Mouse (Mus musculus) regulatory T cell (primary cell): ENCODE results near the gene Sgpp1.
"Not testable (repeated sequence)": the region's sequence is repeated elsewhere in the genome, so short reads cannot be mapped to it uniquely, and the experiment has no call there.

Source experiments
- in situ Hi-C: fragments of 300-600 bp; cut with MboI, MseI; formaldehyde crosslinking; loops from one replicate; pipeline ENCODE4 v1.15.1; 2025; ENCODE audit warnings: high pct_unique_total_duplicates

Sgpp1 gene

DNA sequence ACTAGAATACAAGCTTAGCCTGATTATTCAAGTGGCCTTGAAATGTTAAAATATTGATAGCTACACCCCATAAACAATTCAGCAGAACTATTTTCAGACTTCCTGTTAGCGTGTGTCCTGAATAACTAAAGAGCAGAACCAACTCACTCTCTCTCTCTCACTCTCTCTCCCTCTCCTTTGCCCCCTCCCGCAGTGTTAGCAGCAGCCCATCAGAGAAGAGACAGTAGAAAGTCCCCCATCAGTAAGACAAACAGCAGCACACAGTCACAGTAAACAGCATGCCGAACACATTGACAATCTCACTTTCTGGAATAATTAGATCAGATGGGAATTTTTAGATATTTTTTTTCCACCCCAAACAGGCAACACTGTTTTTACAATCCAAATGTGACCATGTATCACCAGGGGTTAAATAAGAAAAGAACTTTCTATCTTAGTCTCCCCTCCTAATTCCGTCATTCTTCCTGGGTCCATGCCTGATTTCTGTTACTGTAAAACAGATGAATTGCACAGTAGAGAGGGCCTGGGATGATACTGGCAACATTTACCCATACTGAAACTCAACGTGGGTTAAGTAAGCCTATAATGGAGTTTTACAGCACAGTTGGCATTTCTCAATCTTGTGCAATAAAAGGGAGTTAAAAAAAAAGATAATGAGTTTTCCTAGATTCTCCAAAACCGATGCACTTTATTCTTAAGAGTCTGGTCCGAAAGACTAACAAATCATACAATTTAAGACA lies 2.0 kb downstream of the Sgpp1 start:
- in situ Hi-C loops, result no loop called here

DNA sequence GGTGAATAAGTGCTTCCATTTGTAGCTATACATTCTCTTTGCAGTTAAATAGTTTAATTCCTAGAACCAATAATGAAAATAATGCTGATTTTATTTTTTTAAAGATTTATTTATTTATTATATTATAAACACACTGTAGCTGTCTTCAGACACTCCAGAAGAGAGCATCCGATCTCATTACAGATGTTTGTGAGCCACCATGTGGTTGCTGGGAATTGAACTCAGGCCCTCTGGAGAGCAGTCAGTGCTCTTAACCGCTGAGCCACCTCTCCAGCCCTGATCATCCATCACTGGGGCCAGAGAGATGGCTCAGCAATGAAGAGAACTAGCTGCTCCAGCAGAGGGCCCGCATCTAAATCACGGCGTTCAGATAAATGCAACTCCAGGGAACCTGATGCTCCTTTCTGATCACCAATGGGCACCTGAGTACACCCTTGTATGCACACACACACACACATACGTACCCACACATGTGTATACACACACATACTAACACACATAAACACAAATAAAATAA lies 3.5 kb downstream of the Sgpp1 start:
- in situ Hi-C loops, result no loop called here

DNA sequence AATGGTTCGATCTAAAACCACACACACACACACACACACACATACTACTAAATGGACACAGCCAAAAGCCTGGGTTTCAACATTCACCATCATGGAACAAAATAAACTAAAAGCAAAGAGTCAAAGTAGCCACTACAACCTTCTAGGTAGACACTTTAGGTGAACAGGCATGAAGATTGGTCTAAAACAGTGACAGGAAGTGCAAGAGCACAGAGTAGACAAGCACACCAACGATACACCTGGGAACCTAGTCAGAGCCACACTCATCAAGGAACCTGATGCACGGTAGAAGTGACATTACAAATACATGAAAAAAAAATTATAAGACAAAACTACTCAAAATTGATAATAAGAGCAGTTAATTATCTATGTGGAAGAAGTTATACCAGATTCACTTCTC lies 4.0 kb downstream of the Sgpp1 start:
- in situ Hi-C loops, result no loop called here

DNA sequence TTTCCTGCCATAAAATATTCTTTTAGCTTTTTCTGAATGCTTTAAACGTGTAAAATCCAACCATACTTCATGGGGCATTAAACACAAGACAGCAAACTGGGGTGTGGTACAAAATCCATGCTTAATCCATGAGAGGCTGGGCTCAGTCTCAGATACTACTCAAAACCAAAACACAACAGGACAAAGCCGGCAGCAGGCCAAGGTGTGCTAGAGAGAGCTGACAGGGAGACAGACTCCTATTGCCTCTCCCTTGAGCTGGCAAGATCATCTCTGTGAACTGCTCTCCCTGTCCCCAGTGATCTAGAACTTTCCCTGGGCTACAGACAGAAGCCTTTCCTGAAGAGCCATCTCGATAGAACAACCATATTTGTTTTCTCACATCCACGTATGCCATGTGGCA lies 5.1 kb downstream of the Sgpp1 start:
- in situ Hi-C loops, result no loop called here

DNA sequence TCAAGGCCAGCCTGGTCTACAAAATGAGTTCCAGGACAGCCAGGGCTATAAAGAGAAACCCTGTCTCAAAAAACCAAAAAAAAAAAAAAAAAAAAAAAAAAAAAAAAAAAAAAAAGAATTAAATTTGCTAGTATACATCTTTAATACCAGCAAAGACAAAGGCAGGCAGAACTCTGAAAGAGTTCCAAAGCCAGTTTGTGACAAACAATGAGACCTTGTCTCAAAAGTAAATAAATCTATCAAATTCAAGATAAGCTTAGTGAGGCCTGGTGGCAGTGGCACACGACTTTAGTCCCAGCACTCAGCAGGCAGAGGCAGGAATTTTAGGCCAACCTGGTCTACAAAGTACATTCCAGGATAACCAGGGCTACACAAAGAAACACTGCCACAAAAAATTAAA lies 5.7 kb downstream of the Sgpp1 start:
- in situ Hi-C loops, result no loop called here

DNA sequence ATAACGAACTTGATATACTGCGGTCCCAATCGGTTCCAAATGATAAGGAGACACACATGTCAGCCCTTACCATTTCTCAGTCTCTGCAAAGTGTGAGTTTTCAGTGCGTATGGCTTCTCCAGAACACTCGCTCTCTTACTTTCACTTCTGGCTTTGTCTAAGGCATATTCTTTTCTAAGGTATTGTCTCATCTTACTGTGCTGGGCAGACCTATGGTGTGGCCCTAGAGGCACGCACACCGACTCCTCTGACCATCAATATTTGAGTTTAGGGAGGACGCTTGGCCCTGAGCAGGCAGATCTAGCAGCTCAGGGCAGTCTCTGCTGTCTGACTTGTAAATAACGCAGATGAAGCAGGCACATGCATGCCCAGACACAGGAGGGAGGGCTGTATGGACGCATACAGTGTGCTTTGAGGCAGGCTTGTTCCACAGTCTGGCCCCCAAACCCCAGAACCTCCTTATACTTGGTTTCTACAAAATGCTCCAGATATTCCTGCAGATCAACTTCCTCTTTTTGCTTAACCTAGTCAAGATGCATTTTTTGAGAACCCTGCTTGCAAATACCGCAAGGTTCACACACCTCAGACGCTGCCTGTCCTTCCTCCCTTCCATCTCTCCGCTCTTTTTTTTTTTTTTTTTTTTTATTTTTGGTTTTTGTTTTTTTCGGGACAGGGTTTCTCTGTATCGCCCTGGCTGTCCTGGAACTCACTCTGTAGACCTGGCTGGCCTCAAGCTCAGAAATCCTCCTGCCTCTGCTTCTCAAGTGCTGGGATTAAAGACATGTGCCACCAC lies 8.0 kb downstream of the Sgpp1 start:
- in situ Hi-C loops, result no loop called here

DNA sequence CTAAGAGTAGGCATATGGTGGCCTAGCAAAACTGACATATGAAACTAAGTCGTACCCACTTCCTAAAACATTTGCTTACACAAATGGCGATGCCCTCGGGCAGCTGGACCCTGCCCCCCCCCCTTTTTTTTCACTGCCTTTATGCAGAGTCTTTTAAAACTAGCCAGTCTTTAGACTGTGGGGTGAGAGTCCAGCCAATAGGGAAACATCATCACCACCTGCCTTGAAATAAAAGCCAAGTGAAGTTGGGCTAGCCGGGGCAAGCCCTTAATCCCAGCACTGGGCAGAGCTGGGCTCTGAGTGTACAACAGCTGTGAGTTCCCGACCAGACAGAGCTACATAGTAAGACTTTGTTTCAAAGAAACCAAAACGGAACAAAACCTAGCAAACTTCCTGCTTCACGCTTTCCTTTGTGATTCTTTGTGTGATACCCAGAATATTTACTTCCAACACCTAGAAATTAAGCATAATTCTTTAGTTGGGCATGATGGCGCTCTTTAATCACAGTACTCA lies 9.1 kb downstream of the Sgpp1 start:
- in situ Hi-C loops, result no loop called here

DNA sequence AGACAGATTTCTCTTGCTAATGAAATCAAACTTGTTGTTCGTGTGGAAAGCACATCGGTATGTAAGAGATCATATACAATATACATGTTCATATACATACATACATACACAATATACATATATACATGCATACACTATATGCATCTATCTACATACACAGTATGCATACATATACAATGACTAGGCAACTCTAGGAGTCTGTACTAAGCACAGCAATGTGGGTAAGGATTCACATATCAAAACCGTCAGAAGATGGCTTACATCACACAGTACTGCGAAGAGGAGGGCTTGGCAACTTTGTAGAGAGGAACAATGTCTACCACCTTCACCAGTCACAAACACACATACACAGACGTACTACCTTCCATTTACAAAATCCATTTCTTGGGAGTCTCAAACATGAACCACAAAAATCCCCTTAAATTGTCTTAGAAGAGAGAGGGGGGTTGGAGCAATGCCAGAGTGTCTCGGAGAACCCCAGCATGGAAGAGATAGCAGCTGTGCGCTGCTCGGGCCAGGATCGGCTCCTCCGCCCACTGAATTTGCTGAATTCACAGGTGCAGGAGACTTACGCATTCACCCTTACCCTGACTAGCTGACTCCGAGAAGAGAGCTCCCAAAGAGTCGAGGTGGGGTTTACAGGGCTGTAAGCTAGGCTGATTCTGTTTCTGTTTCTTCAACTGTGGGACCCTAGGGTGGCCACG lies 10.8 kb downstream of the Sgpp1 start:
- in situ Hi-C loops, result loop anchor here (5.0 kb wide), 1 partner anchor 52 kb away; no protein-coding TSS in a partner anchor

DNA sequence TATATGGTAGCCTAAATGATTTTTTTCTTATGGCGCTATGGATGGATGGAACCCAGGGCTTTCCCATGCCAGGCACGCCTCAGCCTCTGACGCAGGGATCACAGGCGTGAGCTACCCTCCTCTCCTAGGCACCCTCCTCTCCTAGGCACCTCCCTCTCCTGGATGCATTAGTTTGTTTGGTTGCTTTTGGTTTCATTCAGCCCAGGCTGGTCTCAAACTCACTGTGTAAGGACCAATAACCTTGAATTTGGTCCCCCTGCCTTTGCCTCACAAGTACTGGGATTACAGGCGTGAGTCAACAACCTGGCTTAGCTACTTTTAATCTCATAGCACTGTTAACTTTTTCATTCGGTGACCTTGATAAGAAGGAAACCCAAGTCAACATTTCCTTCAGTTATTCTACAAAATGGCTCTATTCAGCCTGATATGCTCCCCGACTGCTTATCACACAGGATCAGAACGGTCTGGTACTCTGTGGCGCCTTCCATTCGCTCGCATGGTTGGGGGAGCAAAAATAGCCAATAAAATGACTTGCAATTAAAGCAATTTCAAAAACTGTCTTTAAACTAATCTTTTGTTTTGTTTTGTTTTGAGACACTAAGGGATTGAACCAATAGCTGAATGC lies 11.6 kb downstream of the Sgpp1 start:
- in situ Hi-C loops, result loop anchor here (5.0 kb wide), 1 partner anchor 52 kb away; no protein-coding TSS in a partner anchor

DNA sequence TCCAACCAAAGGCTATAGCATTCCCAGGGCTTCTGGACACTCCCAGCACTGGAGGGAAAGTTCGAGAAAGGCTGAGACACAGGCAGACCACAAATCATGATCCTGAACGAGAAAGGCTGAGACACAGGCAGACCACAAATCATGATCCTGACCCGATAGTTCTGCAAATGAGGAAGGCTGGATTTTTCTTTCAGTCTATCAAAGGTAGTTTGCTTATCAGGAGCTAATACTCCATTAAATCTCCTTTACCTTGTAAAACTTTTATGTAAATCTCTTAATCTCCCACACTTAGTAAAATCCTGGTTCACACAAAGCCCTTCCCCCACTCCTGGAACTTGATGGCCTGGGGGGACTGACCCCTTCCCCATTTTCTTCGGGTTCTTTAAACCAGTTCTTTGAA lies 13.6 kb downstream of the Sgpp1 start:
- in situ Hi-C loops, result loop anchor here (5.0 kb wide), 1 partner anchor 50 kb away; no protein-coding TSS in a partner anchor

DNA sequence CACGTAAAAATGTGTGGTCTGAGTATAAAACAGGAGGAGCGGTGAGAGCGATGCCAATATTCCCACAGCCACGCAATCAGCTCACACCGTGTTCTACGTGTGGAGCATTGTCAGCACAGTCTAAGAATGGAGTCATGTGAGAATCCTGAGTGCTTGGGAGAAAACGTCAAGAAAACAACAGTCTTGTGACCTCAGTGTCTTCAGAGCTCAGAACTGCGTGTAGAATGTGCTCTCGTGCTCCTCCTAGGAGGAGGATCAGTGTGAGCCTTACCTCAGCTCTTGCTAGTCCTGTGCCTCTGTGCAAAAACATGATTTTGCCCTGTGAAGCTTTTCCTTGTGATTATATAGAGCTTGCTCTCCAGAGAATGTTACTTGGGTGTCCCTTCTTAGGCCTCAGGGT lies 14.5 kb downstream of the Sgpp1 start:
- in situ Hi-C loops, result loop anchor here (5.0 kb wide), 1 partner anchor 49 kb away; no protein-coding TSS in a partner anchor

DNA sequence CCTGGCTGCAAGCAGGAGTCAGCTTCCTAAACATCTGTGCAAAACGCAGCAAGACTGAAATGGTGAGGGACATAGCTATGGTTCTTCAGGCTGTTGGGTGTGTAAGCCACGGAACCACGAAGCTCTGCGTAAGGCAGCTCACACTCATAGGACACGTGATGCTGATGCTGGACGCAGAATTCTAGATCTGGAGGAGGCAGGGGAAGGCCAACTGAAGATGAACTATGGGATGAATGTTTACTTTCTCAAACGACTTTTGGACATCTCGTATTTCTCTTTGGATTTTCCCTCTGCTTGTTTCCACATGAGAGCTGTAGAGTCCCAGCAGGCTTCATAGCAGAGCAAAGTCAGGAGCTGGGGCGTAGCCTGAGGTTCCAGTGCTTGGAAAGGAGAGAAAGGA lies 21.9 kb downstream of the Sgpp1 start:
- in situ Hi-C loops, result no loop called here

DNA sequence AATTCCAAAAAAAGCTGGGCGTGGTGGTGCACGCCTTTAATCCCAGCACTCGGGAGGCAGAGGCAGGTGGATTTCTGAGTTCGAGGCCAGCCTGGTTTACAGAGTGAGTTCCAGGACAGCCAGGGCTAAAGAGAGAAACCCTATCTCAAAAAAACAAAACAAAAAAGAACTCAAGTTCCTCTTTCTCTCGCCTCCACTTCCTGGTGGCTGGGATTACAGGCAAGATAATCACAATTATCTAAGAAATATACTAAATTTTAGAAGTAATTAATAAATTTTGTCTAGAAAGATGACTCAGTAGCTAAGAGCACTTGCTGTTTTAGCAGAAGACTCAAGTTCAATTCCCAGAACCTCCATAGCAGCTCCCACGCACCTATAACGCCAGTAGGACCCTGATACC lies 22.6 kb downstream of the Sgpp1 start:
- in situ Hi-C loops, result not testable (repeated sequence)

DNA sequence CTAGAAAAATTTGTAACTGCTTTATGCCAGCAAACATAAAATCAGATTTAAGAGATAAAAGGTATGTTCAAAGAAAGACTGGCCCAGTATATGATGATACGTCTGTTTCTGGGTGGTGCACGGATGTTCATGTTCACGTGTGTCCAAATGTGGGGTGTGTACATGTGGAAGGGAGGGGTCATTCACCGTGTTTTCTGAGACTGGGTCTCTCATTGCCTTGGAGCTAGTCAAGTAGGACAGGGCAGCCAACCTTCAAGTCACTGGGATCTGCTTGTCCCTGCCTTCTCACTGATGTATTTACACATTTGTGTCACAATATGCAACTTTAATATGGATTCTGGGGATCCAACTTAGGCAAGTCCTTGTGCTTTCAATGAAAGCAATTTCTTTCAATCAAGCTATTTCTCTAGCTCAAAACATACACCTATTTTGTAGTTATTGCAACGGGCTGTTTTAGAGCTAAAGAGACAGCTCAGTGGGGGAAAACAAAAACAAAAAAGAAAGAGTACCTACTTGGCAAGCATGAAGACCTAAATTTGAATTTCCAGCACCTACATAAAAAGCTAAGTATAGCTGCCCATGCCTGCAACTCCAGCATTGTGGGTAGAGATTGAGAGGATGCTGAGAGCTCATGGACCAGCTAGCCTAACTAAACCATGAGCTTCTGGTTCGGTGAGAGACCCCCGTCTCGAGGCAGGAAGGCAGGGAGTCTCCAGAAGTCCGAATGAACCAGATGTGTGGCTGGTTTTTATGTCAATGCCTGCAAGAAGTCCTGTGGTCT lies 24.7 kb downstream of the Sgpp1 start:
- in situ Hi-C loops, result no loop called here

DNA sequence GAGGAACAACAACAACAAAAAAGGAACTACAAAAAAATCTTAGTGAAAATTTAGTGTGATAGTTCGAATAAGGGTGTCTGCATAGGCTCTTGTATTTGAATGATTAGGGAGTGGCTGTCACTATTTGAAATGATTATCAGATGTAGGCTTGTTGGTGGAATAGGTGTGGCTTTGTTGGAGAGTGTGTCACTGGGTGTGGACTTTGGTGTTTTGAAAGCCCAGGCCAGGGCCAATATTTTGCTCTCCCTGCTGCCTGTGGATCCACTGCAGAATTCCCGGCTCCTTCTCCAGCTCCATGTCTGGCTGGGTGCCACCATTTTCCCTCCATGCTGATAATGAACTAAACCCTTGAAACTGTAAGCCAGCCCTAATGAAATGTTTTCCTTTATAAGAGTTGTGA lies 26.0 kb downstream of the Sgpp1 start:
- in situ Hi-C loops, result no loop called here

DNA sequence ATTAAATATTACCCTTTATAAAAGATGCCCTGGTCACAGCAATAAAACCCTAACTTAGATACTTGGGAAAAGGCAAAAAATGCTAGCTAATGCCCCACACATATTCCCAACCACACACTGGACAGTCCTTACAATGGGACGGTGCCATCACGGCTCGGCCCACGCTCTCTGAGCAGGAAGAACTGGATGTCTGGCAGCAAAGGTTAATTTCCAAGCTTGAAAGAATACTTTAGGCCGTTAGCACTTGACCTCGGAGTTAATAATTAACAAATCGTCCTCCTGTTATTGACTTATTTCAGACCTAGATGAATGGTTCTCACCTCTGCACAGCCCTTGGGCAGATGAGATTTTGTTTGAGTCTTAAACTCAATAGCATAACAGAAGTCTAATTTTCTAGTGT lies 28.9 kb downstream of the Sgpp1 start:
- in situ Hi-C loops, result no loop called here

DNA sequence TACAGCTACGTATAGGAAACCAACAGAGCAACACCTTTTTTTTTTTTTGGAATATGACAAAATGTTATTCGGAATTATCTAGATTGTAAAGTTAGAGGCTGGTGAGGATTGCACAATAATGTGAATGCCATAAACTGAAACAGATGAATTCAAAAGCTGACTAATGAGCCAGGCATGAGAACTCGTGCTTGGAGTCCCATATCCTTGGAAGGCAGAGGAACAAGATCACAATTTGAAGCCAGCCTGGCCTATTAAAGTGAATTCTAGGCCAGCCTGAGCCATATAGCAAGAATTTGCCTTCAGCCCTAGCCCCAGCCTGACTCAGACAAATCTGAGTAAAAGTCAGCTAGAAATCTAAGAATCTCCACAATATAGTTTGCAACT lies 32.8 kb downstream of the Sgpp1 start:
- in situ Hi-C loops, result no loop called here

DNA sequence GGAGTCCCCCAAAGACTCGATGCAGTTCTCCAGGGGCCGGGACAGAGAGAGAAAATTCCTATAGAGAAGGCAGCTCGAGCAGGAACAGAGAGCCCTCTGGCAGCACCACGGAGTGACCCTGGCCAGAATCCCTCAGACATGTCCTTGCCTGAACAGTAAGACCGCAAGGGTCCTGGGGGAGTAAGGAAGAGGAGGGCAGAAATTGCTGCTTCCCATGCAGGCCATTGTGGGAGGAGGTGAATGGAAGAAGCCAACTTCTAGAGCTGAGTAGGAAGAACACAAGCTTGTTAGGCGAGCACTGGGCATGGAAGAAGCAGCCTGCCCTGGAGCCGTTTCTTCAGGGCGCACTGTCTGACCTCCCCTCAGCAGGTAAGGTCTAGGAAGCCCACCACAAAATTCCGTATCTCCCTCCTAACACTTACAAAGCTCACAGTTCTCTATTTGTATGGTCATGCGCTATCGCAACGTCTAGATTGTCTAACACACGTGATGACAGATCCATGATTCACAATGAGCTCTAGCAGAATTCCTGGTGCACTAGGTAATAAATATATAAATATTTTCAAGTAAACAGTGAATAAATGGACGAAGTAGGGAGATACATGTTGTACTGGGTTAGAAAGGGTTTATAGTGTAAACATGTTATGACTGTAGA lies 33.3 kb downstream of the Sgpp1 start:
- in situ Hi-C loops, result no loop called here

DNA sequence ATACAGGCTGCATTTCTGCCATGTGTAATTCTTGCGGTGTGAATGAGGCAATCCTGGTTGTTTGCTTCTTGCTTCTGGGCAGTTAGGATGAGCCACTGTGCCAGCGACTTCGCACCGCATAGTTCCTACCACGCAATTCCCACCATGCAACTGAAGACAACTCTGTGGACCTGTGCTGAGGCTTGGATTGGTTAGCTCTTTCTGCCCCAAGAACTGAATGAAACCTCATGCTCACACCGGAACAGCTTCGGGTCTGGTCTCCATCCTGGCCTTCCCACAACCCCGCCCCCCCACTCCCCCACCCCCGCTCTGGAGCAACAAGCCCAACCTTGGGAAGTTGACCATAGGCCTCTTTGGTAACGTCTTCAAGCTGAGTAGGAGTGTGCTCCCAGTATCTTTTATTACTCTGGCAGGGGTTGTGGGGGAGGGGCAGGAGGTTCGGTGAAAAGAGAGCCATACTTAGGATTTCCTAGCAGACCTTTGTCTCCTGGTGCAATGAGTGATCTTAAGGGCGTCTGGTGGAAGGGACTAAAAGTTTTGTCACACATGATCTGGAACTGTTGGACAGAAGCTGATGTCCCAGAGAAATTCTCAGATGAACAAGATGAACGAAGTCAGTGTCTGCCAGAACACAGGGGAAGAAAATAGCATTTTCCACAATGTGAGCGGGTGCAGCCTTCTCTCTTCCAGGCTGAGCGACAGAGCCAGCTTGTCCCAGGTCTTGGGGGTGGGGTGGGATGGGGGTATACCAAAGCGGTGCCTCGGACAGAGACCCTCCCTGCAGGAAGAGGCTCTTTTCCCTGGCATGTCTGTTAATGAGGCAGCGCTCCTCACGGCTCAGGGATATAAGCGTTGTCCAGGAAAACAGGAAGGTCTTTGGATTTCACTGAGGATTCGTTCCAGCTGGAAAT lies 34.1 kb downstream of the Sgpp1 start:
- in situ Hi-C loops, result no loop called here
